In the genomic region with DNA sequence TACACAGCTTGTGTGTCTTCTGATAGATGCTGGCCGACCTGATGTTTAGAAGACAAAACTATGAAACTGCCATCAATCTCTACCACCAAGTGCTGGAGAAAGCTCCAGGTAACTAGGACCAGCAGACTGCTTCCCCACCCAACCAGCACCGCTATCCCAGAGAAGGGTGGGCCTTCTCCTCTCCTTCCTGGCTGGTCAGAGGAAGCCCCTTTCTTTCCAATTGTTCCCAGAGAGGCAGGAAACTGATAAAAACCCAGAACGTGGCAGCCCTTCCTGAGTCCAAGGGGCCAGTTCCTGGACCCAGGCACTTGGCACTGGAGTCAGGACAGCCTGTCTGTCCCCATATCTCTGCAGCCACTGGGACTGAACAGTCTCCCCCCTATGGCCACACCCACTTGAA, we compare ENCODE assay signal across 16 mouse cellular contexts. TPM values are rescaled to one million over a fixed set of nuclear protein-coding genes. Genes with fewer than 3 reads are reported as not detected.
DNase-seq lines count a peak whose midpoint lies in the region; ATAC-seq and TF ChIP-seq lines count a peak whose summit lies in the region.
"Had no signal": no experiment of that assay in that cellular context is flagged by ENCODE, and none has a peak within 500 bp of the region (broad histone marks: within the 10 kb centered on the region; RNA-seq: fewer than 3 reads in every experiment).

No protein-coding gene starts in this region.

- H3K9me3 ChIP-seq in heart, embryonic 10.5 days: no peaks in the 10 kb centered on the region
- no peaks in the 10 kb centered on the region for H3K9me3 ChIP-seq in lung, postnatal 0 days (ENCODE audit: low read length)
- no peaks in the 10 kb centered on the region for H3K9me3 ChIP-seq in forebrain, embryonic 10.5 days
- H3K9me3 ChIP-seq: embryonic facial prominence, embryonic 12.5 days; hindbrain, embryonic 15.5 days had no signal

- peak; percentile 78 for DNase-seq in kidney, adult 2 months
- DNase-seq in kidney, postnatal 4 days: no peak
- no peak for DNase-seq in heart, embryonic 10.5 days (ENCODE audit: low spot score)
- DNase-seq in heart, postnatal 25 days (ENCODE audit: low spot score): peak; percentile 57
- peak; percentile 71 for DNase-seq in lung, postnatal 0 days (ENCODE audit: low spot score)
- DNase-seq in cerebellum, postnatal 10 days: no peak
- DNase-seq in forebrain, embryonic 10.5 days (ENCODE audit: extremely low spot score, low spot score): no peak
- DNase-seq: cerebellum, adult 8-10 months; gastrocnemius, postnatal 14 days; left cerebral cortex, postnatal 4 days; right cerebral cortex, postnatal 4 days had no signal

- WGBS in kidney, adult 2 months: 70% methylated on average over 3 of the region's 3 CpGs
- WGBS in heart, embryonic 10.5 days: 57% methylated on average over 3 of the region's 3 CpGs
- 57% methylated on average over 3 of the region's 3 CpGs for WGBS in lung, postnatal 0 days
- 83% methylated on average over 3 of the region's 3 CpGs for WGBS in forebrain, embryonic 10.5 days

- no peak overlapping the region for H3K4me3 ChIP-seq in kidney, adult 2 months (ENCODE audit: insufficient read depth, low read depth, low read length)
- H3K4me3 ChIP-seq in heart, embryonic 10.5 days: peak overlapping the region; percentile 25; the same call in 1 of the 2 replicates
- H3K4me3 ChIP-seq in lung, postnatal 0 days (ENCODE audit: low read depth, low read length): no peak overlapping the region
- no peak overlapping the region for H3K4me3 ChIP-seq in forebrain, embryonic 10.5 days
- H3K4me3 ChIP-seq: embryonic facial prominence, embryonic 12.5 days; hindbrain, embryonic 15.5 days; myocyte had no signal

- peak; percentile 86 for ATAC-seq in lung, postnatal 0 days
- ATAC-seq: forebrain, embryonic 14.5 days; Patski had no signal

- intact Hi-C loops in heart, postnatal 25 days (cut with DNase I): loop anchor here (2.0 kb wide), 1 partner anchor 19 kb away; no protein-coding TSS in a partner anchor

- peak; percentile 98 for TF ChIP-seq EP300 in lung, postnatal 0 days (IDR thresholded peaks at IDR 0.05)

- H3K4me2 ChIP-seq in lung, postnatal 0 days (replicated peaks; ENCODE audit: low read depth, low read length): no peak overlapping the region
- H3K4me2 ChIP-seq: embryonic facial prominence, embryonic 12.5 days; hindbrain, embryonic 15.5 days had no signal

- H3K4me1 ChIP-seq in kidney, adult 2 months (ENCODE audit: control insufficient read depth, insufficient read depth, low read length): no peaks in the 10 kb centered on the region
- H3K4me1 ChIP-seq in heart, embryonic 10.5 days: peaks cover 31% of the 10 kb centered on the region
- H3K4me1 ChIP-seq in lung, postnatal 0 days (ENCODE audit: insufficient read depth, low read depth, low read length): 0 out of 2 replicates have a peak, but pooled peaks cover 5% of the 10 kb centered on the region
- H3K4me1 ChIP-seq in forebrain, embryonic 10.5 days: peaks cover 14% of the 10 kb centered on the region
- H3K4me1 ChIP-seq: hindbrain, embryonic 15.5 days had no signal

- TF ChIP-seq POLR2A in kidney, adult 2 months (IDR thresholded peaks at IDR 0.05; ENCODE audit: low read depth, low read length): no peak

- no peaks in the 10 kb centered on the region for H3K36me3 ChIP-seq in kidney, adult 2 months (ENCODE audit: control insufficient read depth, insufficient read depth, low read length)
- no peaks in the 10 kb centered on the region for H3K36me3 ChIP-seq in heart, embryonic 10.5 days
- H3K36me3 ChIP-seq in lung, postnatal 0 days (ENCODE audit: insufficient read depth, low read length): no peaks in the 10 kb centered on the region
- H3K36me3 ChIP-seq in forebrain, embryonic 10.5 days (replicated peaks): no peaks in the 10 kb centered on the region
- H3K36me3 ChIP-seq: embryonic facial prominence, embryonic 12.5 days; hindbrain, embryonic 15.5 days had no signal

- no peak overlapping the region for H3K9ac ChIP-seq in lung, postnatal 0 days (replicated peaks; ENCODE audit: low read depth)
- H3K9ac ChIP-seq: embryonic facial prominence, embryonic 12.5 days; hindbrain, embryonic 15.5 days had no signal

- no peaks in the 10 kb centered on the region for H3K27me3 ChIP-seq in kidney, adult 2 months (replicated peaks; ENCODE audit: control insufficient read depth, insufficient read depth, low read length)
- peaks cover 9% of the 10 kb centered on the region; the same call in 1 of the 2 replicates for H3K27me3 ChIP-seq in heart, embryonic 10.5 days (ENCODE audit: insufficient read depth, poor library complexity, severe bottlenecking)
- H3K27me3 ChIP-seq in lung, postnatal 0 days (replicated peaks; ENCODE audit: insufficient read depth, low read length): no peaks in the 10 kb centered on the region
- peaks cover 19% of the 10 kb centered on the region for H3K27me3 ChIP-seq in forebrain, embryonic 10.5 days (ENCODE audit: poor library complexity, severe bottlenecking)
- H3K27me3 ChIP-seq: embryonic facial prominence, embryonic 12.5 days; hindbrain, embryonic 15.5 days; Patski had no signal

- TF ChIP-seq CTCF in kidney, adult 2 months (conservative IDR thresholded peaks at IDR 0.05; ENCODE audit: insufficient read depth, insufficient read length, low read depth, low read length): no peak
- no peak for TF ChIP-seq CTCF in lung, postnatal 0 days (IDR thresholded peaks at IDR 0.05)

- H3K27ac ChIP-seq in kidney, adult 2 months (ENCODE audit: insufficient read depth, low read depth, low read length): peak overlapping the region; percentile 33
- peak overlapping the region; percentile 67 for H3K27ac ChIP-seq in heart, embryonic 10.5 days
- peak overlapping the region; percentile 69 for H3K27ac ChIP-seq in lung, postnatal 0 days (ENCODE audit: low read length)
- H3K27ac ChIP-seq in forebrain, embryonic 10.5 days: no peak overlapping the region
- H3K27ac ChIP-seq: embryonic facial prominence, embryonic 12.5 days; hindbrain, embryonic 15.5 days had no signal

RNA-seq across cellular contexts. Expression of gene Csrnp1, which starts 20.3 kb away (rescaled TPM):
- 14.8 and 24.2 TPM in 2 replicates for polyA plus RNA-seq in kidney, adult 2 months (2012; rRNA removed)
- 7.5 and 8.0 TPM in 2 replicates for polyA plus RNA-seq in heart, embryonic 10.5 days (2016; fragmentation: Nextera tagmentation; extraction: Ambion mirVana)
- 10 to 100 TPM in 1 of 2 experiments, 1 to 10 TPM in 1; 10.0 to 13.3 TPM for total RNA-seq in heart, postnatal 25 days (2021)
- polyA plus RNA-seq in lung, postnatal 0 days (2015; fragmentation: Nextera tagmentation; extraction: Ambion mirVana): 9.4 and 10.5 TPM in 2 replicates
- polyA plus RNA-seq in forebrain, embryonic 10.5 days (2016; fragmentation: Nextera tagmentation; extraction: Ambion mirVana): 3.3 and 4.2 TPM in 2 replicates

RNA-seq across cellular contexts. Expression of gene Ttc21a, which starts 26.8 kb away (rescaled TPM):
- 0.06 and 0.07 TPM in 2 replicates for polyA plus RNA-seq in kidney, adult 2 months (2012; rRNA removed)
- 0.28 and 0.48 TPM in 2 replicates for polyA plus RNA-seq in heart, embryonic 10.5 days (2016; fragmentation: Nextera tagmentation; extraction: Ambion mirVana)
- not detected for total RNA-seq in heart, postnatal 25 days (2021)
- polyA plus RNA-seq in lung, postnatal 0 days (2015; fragmentation: Nextera tagmentation; extraction: Ambion mirVana): 1.8 and 2.3 TPM in 2 replicates
- 0.31 and 0.42 TPM in 2 replicates for polyA plus RNA-seq in forebrain, embryonic 10.5 days (2016; fragmentation: Nextera tagmentation; extraction: Ambion mirVana)
- total RNA-seq: gastrocnemius, postnatal 14 days had no signal

RNA-seq across cellular contexts. Expression of gene Gorasp1, which starts 26.8 kb away (rescaled TPM):
- 17.8 and 20.7 TPM in 2 replicates for polyA plus RNA-seq in kidney, adult 2 months (2012; rRNA removed)
- 26.5 and 26.8 TPM in 2 replicates for polyA plus RNA-seq in heart, embryonic 10.5 days (2016; fragmentation: Nextera tagmentation; extraction: Ambion mirVana)
- 10 to 100 TPM; 28.1 to 31.5 TPM for total RNA-seq in heart, postnatal 25 days (2021)
- polyA plus RNA-seq in lung, postnatal 0 days (2015; fragmentation: Nextera tagmentation; extraction: Ambion mirVana): 16.5 and 16.7 TPM in 2 replicates
- polyA plus RNA-seq in forebrain, embryonic 10.5 days (2016; fragmentation: Nextera tagmentation; extraction: Ambion mirVana): 29.9 and 30.4 TPM in 2 replicates

RNA-seq across cellular contexts. Expression of gene Xirp1, which starts 59.2 kb away (rescaled TPM):
- 0.18 and 0.94 TPM in 2 replicates for polyA plus RNA-seq in kidney, adult 2 months (2012; rRNA removed)
- 41.1 and 90.1 TPM in 2 replicates for polyA plus RNA-seq in heart, embryonic 10.5 days (2016; fragmentation: Nextera tagmentation; extraction: Ambion mirVana)
- 100 to 1,000 TPM; 125 to 136 TPM for total RNA-seq in heart, postnatal 25 days (2021)
- polyA plus RNA-seq in lung, postnatal 0 days (2015; fragmentation: Nextera tagmentation; extraction: Ambion mirVana): 0.21 and 0.35 TPM in 2 replicates
- not detected in 2 replicates for polyA plus RNA-seq in forebrain, embryonic 10.5 days (2016; fragmentation: Nextera tagmentation; extraction: Ambion mirVana)
- polyA plus RNA-seq: forebrain, embryonic 14.5 days; hindbrain, embryonic 15.5 days had no signal

Comparison
In these comparisons a context has a peak if more than half of its experiments do, and no peak if none do; other contexts are left out.
1. DNase-seq: peak in kidney, adult 2 months (single experiment), heart, postnatal 25 days (single experiment) and lung, postnatal 0 days (single experiment); none in kidney, postnatal 4 days (0 of 2), heart, embryonic 10.5 days (single experiment), cerebellum, postnatal 10 days (0 of 2) and forebrain, embryonic 10.5 days (single experiment).